Mouse (Mus musculus): Measurements from ENCODE around the gene Dpp8. TPM values are rescaled to one million over a fixed set of nuclear protein-coding genes. Genes with fewer than 3 reads are reported as not detected.

Dpp8 gene
- polyA plus RNA-seq, 1 experiment from 2014 or later: 34.8 TPM

DNA sequence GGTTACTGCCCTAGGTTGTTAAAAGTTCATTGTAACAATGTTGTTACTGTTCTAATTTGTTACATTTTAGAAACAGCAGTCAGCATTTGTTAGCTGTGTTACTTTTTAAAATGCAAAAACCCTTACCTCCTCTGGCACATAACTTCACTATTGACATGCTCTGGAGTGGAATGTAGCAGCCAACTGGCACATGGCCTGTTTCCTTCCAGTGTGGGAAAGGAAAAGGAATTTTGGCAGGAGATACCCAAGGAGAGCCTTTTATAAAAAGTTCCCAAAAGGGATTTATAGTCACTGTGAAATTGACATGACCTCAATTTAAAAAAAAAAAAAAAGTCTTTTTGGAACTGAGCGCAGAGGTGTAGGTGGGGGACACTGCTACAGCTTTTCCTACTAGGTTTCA is 4.2 kb downstream of the Dpp8 start:
- H3K4me3 ChIP-seq (ENCODE audit: low read depth, low read length): no peak overlapping the region
- no peak overlapping the region for H3K4me2 ChIP-seq
- no peaks in the 10 kb centered on the region for H3K27me3 ChIP-seq (ENCODE audit: insufficient read depth, low read length)
- peaks cover 53% of the 10 kb centered on the region for H3K36me3 ChIP-seq (ENCODE audit: insufficient read depth)
- H3K27ac ChIP-seq (ENCODE audit: low read depth): no peak overlapping the region
- no peaks in the 10 kb centered on the region for H3K4me1 ChIP-seq (ENCODE audit: insufficient read depth)
- no peak overlapping the region for H3K9ac ChIP-seq
- TF ChIP-seq CTCF (IDR thresholded peaks at IDR 0.05; ENCODE audit: low read depth): no peak
- ATAC-seq (ENCODE audit: insufficient read depth) (no peak), DNase-seq (no peak)
- no peaks in the 10 kb centered on the region for H3K9me3 ChIP-seq (ENCODE audit: low read depth, low read length)
- WGBS: 77% methylated on average over 1 of the region's 1 CpGs

DNA sequence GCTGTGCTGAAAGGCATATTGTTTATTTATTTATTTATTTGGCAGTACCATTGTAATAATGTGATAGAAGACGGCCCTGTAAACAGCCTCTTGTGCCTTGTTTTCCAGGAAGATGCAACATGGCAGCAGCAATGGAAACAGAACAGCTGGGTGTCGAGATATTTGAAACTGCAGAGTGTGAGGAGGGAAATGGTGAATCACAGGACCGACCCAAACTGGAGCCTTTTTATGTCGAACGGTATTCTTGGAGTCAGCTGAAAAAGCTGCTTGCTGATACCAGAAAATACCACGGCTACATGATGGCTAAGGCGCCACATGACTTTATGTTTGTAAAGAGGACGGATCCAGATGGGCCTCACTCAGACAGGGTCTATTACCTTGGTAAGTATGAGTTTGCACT is 4.6 kb downstream of the Dpp8 start:
- no peak overlapping the region for H3K27ac ChIP-seq (ENCODE audit: low read depth)
- H3K4me1 ChIP-seq (ENCODE audit: insufficient read depth): no peaks in the 10 kb centered on the region
- no peaks in the 10 kb centered on the region for H3K9me3 ChIP-seq (ENCODE audit: low read depth, low read length)
- WGBS: 82% methylated on average over 8 of the region's 8 CpGs
- H3K9ac ChIP-seq: no peak overlapping the region
- ATAC-seq (ENCODE audit: insufficient read depth): no peak
- no peak overlapping the region for H3K4me3 ChIP-seq (ENCODE audit: low read depth, low read length)
- no peak overlapping the region for H3K4me2 ChIP-seq
- peaks cover 55% of the 10 kb centered on the region for H3K36me3 ChIP-seq (ENCODE audit: insufficient read depth)
- no peak for DNase-seq
- no peaks in the 10 kb centered on the region for H3K27me3 ChIP-seq (ENCODE audit: insufficient read depth, low read length)
- TF ChIP-seq CTCF (IDR thresholded peaks at IDR 0.05; ENCODE audit: low read depth): no peak

DNA sequence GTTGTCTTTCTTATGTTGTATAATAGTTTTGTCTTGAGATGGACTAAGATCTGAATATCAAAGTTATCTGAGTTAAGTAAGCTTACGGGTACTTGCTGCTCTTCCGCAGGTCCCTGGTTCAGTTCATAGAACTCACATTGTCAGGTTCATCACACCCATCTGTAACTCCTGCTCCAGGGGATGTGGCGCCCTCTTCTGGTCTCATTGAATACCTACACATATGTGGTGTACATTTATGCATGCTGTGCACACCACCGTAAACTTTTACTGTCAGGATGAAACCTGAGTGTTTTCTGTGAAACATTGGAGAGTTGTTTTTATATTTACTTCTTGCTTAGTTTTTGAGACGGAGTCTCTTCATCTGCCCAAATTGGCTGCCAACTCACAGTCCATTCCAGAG is 9.2 kb downstream of the Dpp8 start:
- Histone ChIP-seq H3K9ac (no peak overlapping the region), H3K4me2 (no peak overlapping the region), H3K4me3 (ENCODE audit: low read depth, low read length) (no peak overlapping the region), H3K27ac (ENCODE audit: low read depth) (no peak overlapping the region), H3K27me3 (ENCODE audit: insufficient read depth, low read length) (no peaks in the 10 kb centered on the region), H3K9me3 (ENCODE audit: low read depth, low read length) (no peaks in the 10 kb centered on the region), H3K4me1 (ENCODE audit: insufficient read depth) (no peaks in the 10 kb centered on the region), H3K36me3 (ENCODE audit: insufficient read depth) (peaks cover 73% of the 10 kb centered on the region)
- WGBS: 95% methylated on average over 5 of the region's 5 CpGs
- ATAC-seq (ENCODE audit: insufficient read depth) (no peak), DNase-seq (peak; percentile 9)
- TF ChIP-seq CTCF (IDR thresholded peaks at IDR 0.05; ENCODE audit: low read depth): peak; percentile 34

DNA sequence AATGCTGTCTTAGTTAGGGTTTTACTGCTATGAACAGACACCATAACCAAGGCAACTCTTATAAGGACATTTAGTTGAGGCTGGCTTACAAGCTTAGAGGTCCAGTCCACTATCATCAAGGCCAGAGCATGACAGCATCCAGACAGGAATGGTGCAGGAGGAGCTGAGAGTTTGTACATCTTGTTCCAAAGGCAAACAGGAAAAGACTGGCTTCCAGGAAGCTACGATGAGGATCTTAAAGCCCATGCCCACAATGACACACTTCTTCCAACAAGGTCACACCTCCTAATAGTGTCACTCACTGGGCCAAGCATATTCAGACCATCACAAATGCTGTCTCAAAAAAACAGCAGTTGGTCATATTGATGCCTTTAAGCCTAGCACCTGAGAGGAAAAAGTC is 14.8 kb downstream of the Dpp8 start:
- Histone ChIP-seq H3K9ac (no peak overlapping the region), H3K27ac (ENCODE audit: low read depth) (no peak overlapping the region)
- WGBS: 89% methylated on average over 1 of the region's 1 CpGs

DNA sequence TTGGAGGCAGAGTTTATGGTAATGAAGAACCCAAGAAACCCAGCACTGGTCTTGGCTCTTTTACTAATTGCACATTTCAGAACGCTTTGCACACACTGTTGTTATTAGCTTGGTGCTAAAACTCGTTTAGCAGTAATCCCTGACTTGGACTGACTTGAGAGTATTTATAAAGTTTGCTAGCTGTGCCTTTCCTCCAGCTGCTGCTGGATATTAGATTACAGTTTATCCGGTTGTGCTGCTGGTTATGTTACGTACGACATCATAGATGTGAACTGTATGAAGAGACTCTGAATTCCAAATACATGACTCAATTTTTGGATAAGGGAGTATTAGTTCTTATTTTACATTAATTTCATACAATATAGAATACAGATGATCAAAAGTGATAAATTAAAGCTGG is 17.2 kb downstream of the Dpp8 start:
- ATAC-seq (ENCODE audit: insufficient read depth) (no peak), DNase-seq (no peak)
- H3K36me3 ChIP-seq (ENCODE audit: insufficient read depth): peaks cover 82% of the 10 kb centered on the region
- H3K4me2 ChIP-seq: no peak overlapping the region
- no peak overlapping the region for H3K4me3 ChIP-seq (ENCODE audit: low read depth, low read length)
- H3K4me1 ChIP-seq (ENCODE audit: insufficient read depth): no peaks in the 10 kb centered on the region
- no peak for TF ChIP-seq CTCF (IDR thresholded peaks at IDR 0.05; ENCODE audit: low read depth)
- no peak overlapping the region for H3K9ac ChIP-seq
- no peaks in the 10 kb centered on the region for H3K9me3 ChIP-seq (ENCODE audit: low read depth, low read length)
- 95% methylated on average over 5 of the region's 5 CpGs for WGBS
- H3K27ac ChIP-seq (ENCODE audit: low read depth): no peak overlapping the region
- H3K27me3 ChIP-seq (ENCODE audit: insufficient read depth, low read length): no peaks in the 10 kb centered on the region

More for the DNA sequence above, 14.8 kb downstream of the Dpp8 start:
- Histone ChIP-seq H3K4me3 (ENCODE audit: low read depth, low read length) (no peak overlapping the region), H3K4me1 (ENCODE audit: insufficient read depth) (no peaks in the 10 kb centered on the region), H3K27me3 (ENCODE audit: insufficient read depth, low read length) (no peaks in the 10 kb centered on the region), H3K9me3 (ENCODE audit: low read depth, low read length) (no peaks in the 10 kb centered on the region), H3K36me3 (ENCODE audit: insufficient read depth) (peaks cover 77% of the 10 kb centered on the region), H3K4me2 (no peak overlapping the region)
- ATAC-seq (ENCODE audit: insufficient read depth) (no peak), DNase-seq (no peak)
- no peak for TF ChIP-seq CTCF (IDR thresholded peaks at IDR 0.05; ENCODE audit: low read depth)

DNA sequence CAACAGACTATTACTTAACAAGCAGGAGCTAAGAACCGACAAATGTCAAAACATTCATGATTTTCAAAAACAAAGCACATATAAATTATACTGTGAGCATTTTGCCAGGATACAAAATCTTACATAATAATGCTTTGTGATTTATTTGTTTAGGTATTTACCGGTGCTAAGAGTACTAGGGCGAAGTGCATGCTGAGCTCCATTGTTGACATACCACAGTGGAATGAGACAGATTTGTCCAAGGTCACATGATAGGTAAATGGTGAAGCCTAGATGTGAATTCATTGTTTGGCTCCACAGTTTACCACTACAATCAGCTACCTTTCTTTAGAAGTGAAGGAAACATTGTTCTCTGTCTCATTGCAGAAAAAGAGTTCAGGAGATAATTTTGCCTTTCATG is 18.8 kb downstream of the Dpp8 start:
- TF ChIP-seq CTCF (IDR thresholded peaks at IDR 0.05; ENCODE audit: low read depth): no peak
- DNase-seq (no peak), ATAC-seq (ENCODE audit: insufficient read depth) (no peak)
- Histone ChIP-seq H3K9me3 (ENCODE audit: low read depth, low read length) (no peaks in the 10 kb centered on the region), H3K4me3 (ENCODE audit: low read depth, low read length) (no peak overlapping the region), H3K9ac (no peak overlapping the region), H3K4me2 (no peak overlapping the region), H3K4me1 (ENCODE audit: insufficient read depth) (no peaks in the 10 kb centered on the region), H3K36me3 (ENCODE audit: insufficient read depth) (peaks cover 87% of the 10 kb centered on the region), H3K27ac (ENCODE audit: low read depth) (no peak overlapping the region), H3K27me3 (ENCODE audit: insufficient read depth, low read length) (no peaks in the 10 kb centered on the region)
- WGBS: 89% methylated on average over 3 of the region's 3 CpGs

DNA sequence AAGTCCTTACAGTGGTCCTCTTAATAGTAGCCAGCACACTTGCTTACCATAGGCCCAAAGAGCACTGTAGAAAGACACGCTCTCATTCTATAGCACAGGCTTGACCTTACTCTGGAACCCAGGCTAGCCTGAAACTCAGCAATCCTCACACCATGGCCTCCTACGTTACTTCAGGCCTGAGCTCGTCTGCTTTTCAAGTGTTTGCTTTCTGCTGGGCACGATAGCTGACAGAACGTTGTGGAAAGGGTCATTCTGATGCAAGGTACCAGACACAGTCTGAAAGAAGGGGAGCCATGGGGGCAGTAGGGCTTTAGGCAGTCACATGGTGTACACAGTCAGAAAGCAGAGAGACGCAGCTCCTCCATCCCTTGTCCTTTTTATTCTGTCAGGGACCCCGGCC is 32.0 kb downstream of the Dpp8 start:
- DNase-seq: no peak
- H3K4me2 ChIP-seq: no peak overlapping the region
- no peak for TF ChIP-seq CTCF (IDR thresholded peaks at IDR 0.05; ENCODE audit: low read depth)
- no peak overlapping the region for H3K27ac ChIP-seq (ENCODE audit: low read depth)
- peaks cover 84% of the 10 kb centered on the region for H3K36me3 ChIP-seq (ENCODE audit: insufficient read depth)
- no peaks in the 10 kb centered on the region for H3K27me3 ChIP-seq (ENCODE audit: insufficient read depth, low read length)
- no peak overlapping the region for H3K9ac ChIP-seq
- ATAC-seq (ENCODE audit: insufficient read depth): no peak
- no peaks in the 10 kb centered on the region for H3K9me3 ChIP-seq (ENCODE audit: low read depth, low read length)
- H3K4me3 ChIP-seq (ENCODE audit: low read depth, low read length): no peak overlapping the region
- no peaks in the 10 kb centered on the region for H3K4me1 ChIP-seq (ENCODE audit: insufficient read depth)
- WGBS: 70% methylated on average over 7 of the region's 7 CpGs

DNA sequence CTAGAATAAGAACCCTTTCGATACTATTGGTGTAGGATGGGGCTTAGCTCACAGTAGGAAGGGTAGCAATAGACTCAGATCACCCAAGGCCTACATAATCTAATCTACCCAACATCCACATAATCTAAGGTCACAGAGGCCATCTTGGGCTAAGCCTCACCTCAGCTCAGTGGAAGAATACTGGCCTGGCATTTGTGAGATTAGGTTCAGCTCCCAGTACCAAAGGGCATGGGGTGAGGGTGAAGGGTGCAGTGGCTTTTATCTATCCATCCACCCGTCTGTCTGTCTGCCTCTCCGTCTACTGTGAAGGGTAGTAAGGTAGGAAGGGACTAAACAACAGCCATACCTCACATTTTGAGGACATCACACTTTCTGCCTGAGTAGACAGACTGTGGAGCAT is 38.4 kb downstream of the Dpp8 start:
- ATAC-seq (ENCODE audit: insufficient read depth) (no peak), DNase-seq (no peak)
- TF ChIP-seq CTCF (IDR thresholded peaks at IDR 0.05; ENCODE audit: low read depth): no peak
- Histone ChIP-seq H3K36me3 (ENCODE audit: insufficient read depth) (peaks cover 69% of the 10 kb centered on the region), H3K4me1 (ENCODE audit: insufficient read depth) (no peaks in the 10 kb centered on the region), H3K9me3 (ENCODE audit: low read depth, low read length) (no peaks in the 10 kb centered on the region), H3K4me2 (no peak overlapping the region), H3K27me3 (ENCODE audit: insufficient read depth, low read length) (no peaks in the 10 kb centered on the region), H3K9ac (no peak overlapping the region), H3K4me3 (ENCODE audit: low read depth, low read length) (no peak overlapping the region), H3K27ac (ENCODE audit: low read depth) (no peak overlapping the region)
- WGBS: 88% methylated on average over 3 of the region's 3 CpGs
